In genomic region chr3:69897917-69898594, GRCm38 (mm10) we compare ENCODE assay signal across 9 mouse cellular contexts. TPM values are rescaled to one million over a fixed set of nuclear protein-coding genes. Genes with fewer than 3 reads are reported as not detected.
DNase-seq lines count a peak whose midpoint lies in the region; ATAC-seq lines count a peak whose summit lies in the region.
"Had no signal": no experiment of that assay in that cellular context is flagged by ENCODE, and none has a peak within 500 bp of the region (broad histone marks: within the 10 kb centered on the region; RNA-seq: fewer than 3 reads in every experiment).

No protein-coding gene starts in this region.

- ATAC-seq in frontal cortex, adult (ENCODE audit: low TSS enrichment) = peak; percentile 78
- peak; percentile 58; the same call in 1 of the 2 replicates for ATAC-seq in midbrain, embryonic 11.5 days (ENCODE audit: low FRiP score)

- DNase-seq in frontal cortex, postnatal 10 days (ENCODE audit: low spot score in 2 of 2) = no peak
- peak; percentile 92 for DNase-seq in midbrain, embryonic 11.5 days (ENCODE audit: low spot score, missing footprints)
- DNase-seq in midbrain, embryonic 10.5 days (ENCODE audit: low spot score) = no peak
- peak; percentile 71 for DNase-seq in cerebellum, adult 8-10 months
- peak; percentile 61 for DNase-seq in lung, postnatal 10 days
- DNase-seq in thymus, adult 18-20 months = no peak
- no peak for DNase-seq in spleen, adult 18-20 months

- H3K4me2 ChIP-seq in midbrain, embryonic 11.5 days = no peak overlapping the region

- H3K36me3 ChIP-seq in midbrain, embryonic 11.5 days (ENCODE audit: control insufficient read depth, insufficient read depth, low read length) = no peaks in the 10 kb centered on the region
- H3K36me3 ChIP-seq in midbrain, embryonic 10.5 days = no peaks in the 10 kb centered on the region

- H3K27me3 ChIP-seq in midbrain, embryonic 11.5 days (ENCODE audit: control insufficient read depth, insufficient read depth, low read length) = no peaks in the 10 kb centered on the region
- H3K27me3 ChIP-seq in midbrain, embryonic 10.5 days (ENCODE audit: low read depth, poor library complexity, severe bottlenecking) = no peaks in the 10 kb centered on the region

- no peak overlapping the region for H3K9ac ChIP-seq in midbrain, embryonic 11.5 days (ENCODE audit: low read length)

- H3K4me3 ChIP-seq in midbrain, embryonic 11.5 days (ENCODE audit: low read depth, low read length) = no peak overlapping the region
- H3K4me3 ChIP-seq in midbrain, embryonic 10.5 days = no peak overlapping the region

- H3K4me1 ChIP-seq in midbrain, embryonic 11.5 days (ENCODE audit: control insufficient read depth, insufficient read depth, low read length) = no peaks in the 10 kb centered on the region
- no peaks in the 10 kb centered on the region for H3K4me1 ChIP-seq in midbrain, embryonic 10.5 days

- no peak overlapping the region for H3K27ac ChIP-seq in midbrain, embryonic 11.5 days (ENCODE audit: low read depth, low read length)
- no peak overlapping the region for H3K27ac ChIP-seq in midbrain, embryonic 10.5 days (replicated peaks)
- H3K27ac ChIP-seq: macrophage had no signal

- H3K9me3 ChIP-seq in midbrain, embryonic 11.5 days (ENCODE audit: control insufficient read depth, low read length) = no peaks in the 10 kb centered on the region
- H3K9me3 ChIP-seq in midbrain, embryonic 10.5 days (replicated peaks) = no peaks in the 10 kb centered on the region

- 78% methylated on average over 7 of the region's 8 CpGs for WGBS in midbrain, embryonic 11.5 days
- 80% methylated on average over 7 of the region's 8 CpGs for WGBS in midbrain, embryonic 10.5 days

RNA-seq across cellular contexts. Expression of gene Sptssb, which starts 38.3 kb away (rescaled TPM):
- polyA plus RNA-seq in midbrain, embryonic 11.5 days (2014; fragmentation: Nextera tagmentation; extraction: Ambion mirVana) = 0.29 and 0.34 TPM in 2 replicates
- 0.10 and 0.15 TPM in 2 replicates for polyA plus RNA-seq in midbrain, embryonic 10.5 days (2016; fragmentation: Nextera tagmentation; extraction: Ambion mirVana)
- polyA plus RNA-seq: macrophage had no signal

Comparison
In these comparisons a context has a peak if more than half of its experiments do, and no peak if none do; other contexts are left out.
1. DNase-seq: peak in midbrain, embryonic 11.5 days (single experiment), cerebellum, adult 8-10 months (single experiment) and lung, postnatal 10 days (single experiment); none in frontal cortex, postnatal 10 days (0 of 2), midbrain, embryonic 10.5 days (single experiment), thymus, adult 18-20 months (0 of 2) and spleen, adult 18-20 months (0 of 2).